Mouse (Mus musculus): ENCODE results near the gene Ttf2. TPM values are rescaled to one million over a fixed set of nuclear protein-coding genes. Genes with fewer than 3 reads are reported as not detected.

Ttf2 gene
- polyA plus RNA-seq, 1 experiment from 2014 or later, result 6.1 TPM

Other genes starting within 250 kb of the Ttf2 start
- 0.04 TPM in 1 of 2 replicates, not detected in the other for gene Vtcn1, start 144.2 kb downstream of the Ttf2 start, polyA plus RNA-seq (2015; fragmentation: Nextera tagmentation; extraction: Ambion mirVana)
- gene Trim45, start 47.5 kb downstream of the Ttf2 start, polyA plus RNA-seq (2015; fragmentation: Nextera tagmentation; extraction: Ambion mirVana), result 0.63 and 0.82 TPM in 2 replicates
- 0.04 and 0.09 TPM in 2 replicates for gene Cd101, start 59.9 kb upstream of the Ttf2 start, polyA plus RNA-seq (2015; fragmentation: Nextera tagmentation; extraction: Ambion mirVana)
- gene Ptgfrn, start 140.6 kb upstream of the Ttf2 start, polyA plus RNA-seq (2015; fragmentation: Nextera tagmentation; extraction: Ambion mirVana), result 0.15 and 0.17 TPM in 2 replicates